Mouse (Mus musculus) lung, embryonic 16.5 days (tissue): ENCODE results near the gene Plekhm1. TPM values are rescaled to one million over a fixed set of nuclear protein-coding genes. Genes with fewer than 3 reads are reported as not detected.
A peak's percentile ranks its signal among the peaks of the same experiment; 100 is the strongest.

ENCODE experiments used
- ATAC-seq: fragments of 200-750 bp; cut with Nextera tagmentation; 2 replicates; pipeline ENCODE4 v1.8.0; 2017; ENCODE audit warnings: low read depth, mild to moderate bottlenecking, moderate library complexity
- H3K27ac ChIP-seq: fragments of 300-500 bp; sonication (generic); 2 replicates; pipeline ENCODE4 v1.5.1; 2014; ENCODE audit warnings: mild to moderate bottlenecking, control low read depth, low read length
- H3K27me3 ChIP-seq: fragments of 300-500 bp; sonication (generic); 2 replicates; pipeline ENCODE4 v1.6.1; 2014; ENCODE audit warnings: low read depth, low read length, mixed read lengths; ENCODE audit not compliant: control insufficient read depth, insufficient read depth
- H3K36me3 ChIP-seq: fragments of 300-500 bp; sonication (generic); 2 replicates; pipeline ENCODE4 v1.6.1; 2014; ENCODE audit warnings: low read length; ENCODE audit not compliant: control insufficient read depth, insufficient read depth
- H3K4me1 ChIP-seq: fragments of 300-500 bp; sonication (generic); replicated peaks from 2 replicates; pipeline ENCODE4 v1.6.1; 2014; ENCODE audit warnings: low read length, mixed read lengths; ENCODE audit not compliant: control insufficient read depth, insufficient read depth
- H3K4me2 ChIP-seq: fragments of 300-500 bp; sonication (generic); 2 replicates; pipeline ENCODE4 v1.6.1; 2014; ENCODE audit warnings: low read depth, low read length, control low read depth
- H3K4me3 ChIP-seq: fragments of 300-500 bp; sonication (generic); 2 replicates; pipeline ENCODE4 v1.5.1; 2014; ENCODE audit warnings: mild to moderate bottlenecking, low read length, control low read depth
- H3K9ac ChIP-seq: fragments of 300-500 bp; sonication (generic); 2 replicates; pipeline ENCODE4 v1.6.1; 2014; ENCODE audit warnings: low read length, control low read depth
- H3K9me3 ChIP-seq: fragments of 300-500 bp; sonication (generic); 2 replicates; pipeline ENCODE4 v1.6.1; 2016; ENCODE audit warnings: low read length; ENCODE audit not compliant: control insufficient read depth
- WGBS: fragments of 180-500 bp; shearing (Covaris S2); extraction: QIAGEN DNeasy Blood & Tissue Kit; methylation state at CpG from one replicate; pipeline ENCODE4 v1.1.7; 2014; 5-methylcytosine and 5-hydroxymethylcytosine counted together
- polyA plus RNA-seq: library from polyadenylated mRNA; unstranded; fragments of >200 nt; fragmentation: Nextera tagmentation; extraction: Ambion mirVana; gene quantifications from 2 replicates; pipeline ENCODE4 v1.2.1, GENCODE M21; 2015

The Plekhm1 gene
- polyA plus RNA-seq, 1 experiment from 2014 or later = 10.2 TPM

GRCm38 (mm10) chr11:103360661-103361081 is 51.8 kb downstream of the Plekhm1 start:
- Histone ChIP-seq H3K36me3 (no peaks in the 10 kb centered on the region), H3K4me2 (peak overlapping the region; percentile 94), H3K4me3 (peak overlapping the region; percentile 53), H3K9me3 (no peaks in the 10 kb centered on the region), H3K27me3 (peaks cover 32% of the 10 kb centered on the region), H3K4me1 (peaks cover 34% of the 10 kb centered on the region), H3K9ac (peak overlapping the region; percentile 76), H3K27ac (peak overlapping the region; percentile 93)
- ATAC-seq = peak; percentile 1; the same call in 1 of the 2 replicates
- 2% methylated on average over 48 of the region's 48 CpGs for WGBS

- 3% methylated on average over 59 of the region's 60 CpGs for WGBS
- H3K4me2 ChIP-seq = peak overlapping the region; percentile 94
- H3K36me3 ChIP-seq = no peaks in the 10 kb centered on the region
- peak overlapping the region; percentile 93 for H3K27ac ChIP-seq
- H3K9ac ChIP-seq = peak overlapping the region; percentile 76
- peak; percentile 63 for ATAC-seq
- peaks cover 32% of the 10 kb centered on the region for H3K27me3 ChIP-seq
- H3K4me1 ChIP-seq = peaks cover 35% of the 10 kb centered on the region
- H3K9me3 ChIP-seq = no peaks in the 10 kb centered on the region
- peak overlapping the region; percentile 53 for H3K4me3 ChIP-seq
These were observed 52.4 kb downstream of the Plekhm1 start for GRCm38 (mm10) chr11:103359841-103360641.

GRCm38 (mm10) chr11:103359122-103359521 is 53.4 kb downstream of the Plekhm1 start:
- H3K36me3 ChIP-seq = no peaks in the 10 kb centered on the region
- peak overlapping the region; percentile 31 for H3K9ac ChIP-seq
- peaks cover 32% of the 10 kb centered on the region for H3K27me3 ChIP-seq
- H3K4me1 ChIP-seq = peaks cover 33% of the 10 kb centered on the region
- ATAC-seq = no peak
- H3K4me3 ChIP-seq = peak overlapping the region; percentile 20
- peak overlapping the region; percentile 94 for H3K4me2 ChIP-seq
- 3% methylated on average over 22 of the region's 22 CpGs for WGBS
- H3K27ac ChIP-seq = no peak overlapping the region
- no peaks in the 10 kb centered on the region for H3K9me3 ChIP-seq

GRCm38 (mm10) chr11:103358316-103358715 is 54.2 kb downstream of the Plekhm1 start:
- no peaks in the 10 kb centered on the region for H3K9me3 ChIP-seq
- peaks cover 28% of the 10 kb centered on the region for H3K4me1 ChIP-seq
- H3K27me3 ChIP-seq = peaks cover 25% of the 10 kb centered on the region
- H3K36me3 ChIP-seq = no peaks in the 10 kb centered on the region
- WGBS = 57% methylated on average over 4 of the region's 4 CpGs
- H3K9ac ChIP-seq = no peak overlapping the region
- ATAC-seq = no peak
- H3K4me3 ChIP-seq = no peak overlapping the region
- no peak overlapping the region for H3K27ac ChIP-seq
- no peak overlapping the region for H3K4me2 ChIP-seq

GRCm38 (mm10) chr11:103357710-103358109 is 54.8 kb downstream of the Plekhm1 start:
- Histone ChIP-seq H3K4me2 (no peak overlapping the region), H3K4me3 (no peak overlapping the region), H3K27ac (no peak overlapping the region), H3K9me3 (peaks cover 2% of the 10 kb centered on the region; the same call in 1 of the 2 replicates), H3K9ac (no peak overlapping the region), H3K27me3 (peaks cover 20% of the 10 kb centered on the region), H3K36me3 (peaks cover 5% of the 10 kb centered on the region), H3K4me1 (peaks cover 28% of the 10 kb centered on the region)
- ATAC-seq = no peak
- WGBS = 91% methylated on average over 10 of the region's 10 CpGs

GRCm38 (mm10) chr11:103356938-103357670 is 55.4 kb downstream of the Plekhm1 start:
- WGBS = 81% methylated on average over 16 of the region's 16 CpGs
- Histone ChIP-seq H3K9me3 (peaks cover 8% of the 10 kb centered on the region), H3K27ac (no peak overlapping the region), H3K36me3 (peaks cover 9% of the 10 kb centered on the region), H3K4me1 (peaks cover 28% of the 10 kb centered on the region), H3K27me3 (peaks cover 17% of the 10 kb centered on the region), H3K9ac (no peak overlapping the region), H3K4me2 (no peak overlapping the region), H3K4me3 (no peak overlapping the region)
- ATAC-seq = no peak

- Histone ChIP-seq H3K4me3 (peak overlapping the region; percentile 18), H3K4me1 (peaks cover 26% of the 10 kb centered on the region), H3K9ac (peak overlapping the region; percentile 31), H3K9me3 (peaks cover 8% of the 10 kb centered on the region), H3K4me2 (peak overlapping the region; percentile 39), H3K36me3 (peaks cover 9% of the 10 kb centered on the region), H3K27me3 (peaks cover 7% of the 10 kb centered on the region), H3K27ac (peak overlapping the region; percentile 71; the same call in 1 of the 2 replicates)
- 23% methylated on average over 11 of the region's 11 CpGs for WGBS
- no peak for ATAC-seq
These were observed 56.4 kb downstream of the Plekhm1 start for GRCm38 (mm10) chr11:103356032-103356571.

- Histone ChIP-seq H3K27ac (peak overlapping the region; percentile 37; the same call in 1 of the 2 replicates), H3K4me2 (peak overlapping the region; percentile 39; the same call in 1 of the 2 replicates), H3K27me3 (peaks cover 7% of the 10 kb centered on the region), H3K9me3 (peaks cover 8% of the 10 kb centered on the region), H3K9ac (peak overlapping the region; percentile 39; the same call in 1 of the 2 replicates), H3K4me1 (peaks cover 20% of the 10 kb centered on the region), H3K36me3 (peaks cover 9% of the 10 kb centered on the region), H3K4me3 (no peak overlapping the region)
- WGBS = 20% methylated on average over 11 of the region's 11 CpGs
- peak; percentile 41; the same call in 1 of the 2 replicates for ATAC-seq
These were observed 57.2 kb downstream of the Plekhm1 start for GRCm38 (mm10) chr11:103355251-103355650.

GRCm38 (mm10) chr11:103354033-103354432 is 58.5 kb downstream of the Plekhm1 start:
- 58% methylated on average over 3 of the region's 3 CpGs for WGBS
- no peak for ATAC-seq
- H3K9ac ChIP-seq = no peak overlapping the region
- peaks cover 11% of the 10 kb centered on the region for H3K4me1 ChIP-seq
- H3K36me3 ChIP-seq = peaks cover 13% of the 10 kb centered on the region
- no peaks in the 10 kb centered on the region for H3K27me3 ChIP-seq
- no peak overlapping the region for H3K27ac ChIP-seq
- no peak overlapping the region for H3K4me2 ChIP-seq
- no peak overlapping the region for H3K4me3 ChIP-seq
- H3K9me3 ChIP-seq = peaks cover 8% of the 10 kb centered on the region
